Mouse (Mus musculus) neutrophil, adult 59 days (primary cell): ENCODE data around the gene Olfr984. TPM values are rescaled to one million over a fixed set of nuclear protein-coding genes. Genes with fewer than 3 reads are reported as not detected.

ENCODE experiments used
- total RNA-seq, 2 experiments: library from RNA; stranded (reverse); gene quantifications; 1 replicate in 1 of 2; 2 replicates in 1 of 2; pipeline ENCODE4 v1.2.4; 2023

Olfr984 gene
- total RNA-seq: under 1 TPM in 1 of 2 experiments, not detected in 1; 0.07 TPM

GRCm38 (mm10) chr9:40114106-40114505 is at the start of gene Olfr984:
TSS of gene Olfr984 (minus strand) at chr9:40114206.

GRCm38 (mm10) chr9:40130084-40130483 is 16.1 kb upstream of the Olfr984 start, which contains the start of gene Olfr985:
TSS of gene Olfr985 (minus strand) at chr9:40130184.

DNA sequence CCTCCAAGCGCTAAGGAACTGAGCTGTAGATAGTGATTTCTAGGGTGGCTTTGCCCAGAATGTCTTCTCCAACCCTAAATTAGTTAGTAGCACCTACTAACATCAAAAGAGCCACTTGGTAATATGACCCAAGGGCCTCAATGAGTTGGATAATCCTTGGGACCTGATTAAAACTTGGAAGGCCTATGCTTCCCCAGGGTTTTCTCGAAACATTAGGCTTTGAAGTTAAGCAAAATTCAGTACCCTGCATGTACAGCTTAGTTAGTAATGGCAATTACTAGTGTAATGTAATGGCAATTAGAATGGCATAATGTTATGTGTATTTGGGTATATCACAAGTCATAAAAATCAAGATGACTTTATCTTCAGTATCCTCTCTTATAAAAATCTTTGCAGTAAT is 20.5 kb downstream of the Olfr984 start, which contains the start of gene Olfr983:
Olfr983 (minus strand) TSS at position 101 of the 400 bp plus-strand sequence.

DNA sequence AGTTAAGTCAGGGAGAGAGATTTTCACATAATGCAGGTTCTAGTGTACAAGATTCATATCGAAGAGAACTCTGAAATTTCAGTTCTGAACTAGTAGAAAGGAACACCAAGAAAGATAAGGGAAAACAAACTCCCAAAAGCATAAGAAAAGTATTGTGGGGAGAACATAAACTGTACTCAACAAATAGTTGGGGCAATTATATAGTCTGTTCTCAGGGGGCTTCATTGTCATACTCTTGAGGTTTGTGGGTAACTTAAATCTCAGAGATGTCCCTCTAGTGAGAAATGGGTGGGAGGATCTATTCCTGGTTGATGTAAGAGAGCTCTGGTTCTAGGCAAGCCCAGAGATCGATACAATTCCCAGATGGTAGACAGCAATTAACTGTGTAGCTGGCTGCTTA is 40.5 kb downstream of the Olfr984 start, which contains the start of gene Olfr982:
Olfr982 (plus strand) TSS at position 301 of the 400 bp plus-strand sequence.

Other genes starting within 250 kb of the Olfr984 start
- not detected for gene Olfr972, start 247.8 kb downstream of the Olfr984 start, total RNA-seq
- gene Olfr229, start 206.9 kb downstream of the Olfr984 start, total RNA-seq: under 1 TPM in 1 of 2 experiments, not detected in 1; 0.40 TPM
- gene Olfr974, start 176.7 kb downstream of the Olfr984 start, total RNA-seq: not detected
- gene Olfr975, start 162.2 kb downstream of the Olfr984 start, total RNA-seq: not detected
- not detected for gene Olfr976, start 153.1 kb downstream of the Olfr984 start, total RNA-seq
- not detected for gene Olfr978, start 122.1 kb downstream of the Olfr984 start, total RNA-seq
- gene Olfr979, start 110.7 kb downstream of the Olfr984 start, total RNA-seq: not detected
- gene Olfr980, start 104.6 kb downstream of the Olfr984 start, total RNA-seq: not detected
- gene Olfr981, start 92.7 kb downstream of the Olfr984 start, total RNA-seq: not detected
- not detected for gene Olfr982, start 40.4 kb downstream of the Olfr984 start, total RNA-seq
- gene Olfr983, start 20.6 kb downstream of the Olfr984 start, total RNA-seq: not detected
- gene Olfr985, start 16.0 kb upstream of the Olfr984 start, total RNA-seq: not detected
- not detected for gene Tmem225, start 33.9 kb upstream of the Olfr984 start, total RNA-seq
- gene Olfr986, start 66.7 kb upstream of the Olfr984 start, total RNA-seq: not detected
- under 1 TPM; 0.68 to 0.73 TPM for gene Zfp202, start 78.1 kb upstream of the Olfr984 start, total RNA-seq
- not detected for gene Scn3b, start 155.0 kb upstream of the Olfr984 start, total RNA-seq